Mouse (Mus musculus) forebrain, embryonic 16.5 days (tissue): ENCODE measurements around the gene Gpc6. TPM values are rescaled to one million over a fixed set of nuclear protein-coding genes. Genes with fewer than 3 reads are reported as not detected.

Experiments used
- ATAC-seq: fragments of 200-750 bp; cut with Nextera tagmentation; 2 replicates; pipeline ENCODE4 v1.8.0; 2017; ENCODE audit warnings: mild to moderate bottlenecking, moderate library complexity
- H3K27ac ChIP-seq: fragments of 300-500 bp; sonication (generic); 2 replicates; pipeline ENCODE4 v1.5.1; 2014; ENCODE audit warnings: low read length, control low read depth
- H3K27me3 ChIP-seq: fragments of 300-500 bp; sonication (generic); replicated peaks from 2 replicates; pipeline ENCODE4 v1.6.1; 2014; ENCODE audit warnings: low read length; ENCODE audit not compliant: control insufficient read depth, insufficient read depth
- H3K36me3 ChIP-seq: fragments of 300-500 bp; sonication (generic); 2 replicates; pipeline ENCODE4 v1.6.1; 2014; ENCODE audit not compliant: control insufficient read depth, insufficient read depth
- H3K4me1 ChIP-seq: fragments of 300-500 bp; sonication (generic); replicated peaks from 2 replicates; pipeline ENCODE4 v1.6.1; 2014; ENCODE audit warnings: low read length; ENCODE audit not compliant: control insufficient read depth, insufficient read depth
- H3K4me2 ChIP-seq: fragments of 300-500 bp; sonication (generic); 2 replicates; pipeline ENCODE4 v1.6.1; 2014; ENCODE audit warnings: mild to moderate bottlenecking, low read length, control low read depth
- H3K4me3 ChIP-seq: fragments of 300-500 bp; sonication (generic); replicated peaks from 2 replicates; pipeline ENCODE4 v1.5.1; 2014; ENCODE audit warnings: mild to moderate bottlenecking, low read length, control low read depth
- H3K9ac ChIP-seq: fragments of 300-500 bp; sonication (generic); replicated peaks from 2 replicates; pipeline ENCODE4 v1.6.1; 2014; ENCODE audit warnings: low read depth, low read length, control low read depth
- H3K9me3 ChIP-seq: fragments of 300-500 bp; sonication (generic); 2 replicates; pipeline ENCODE4 v1.6.1; 2016; ENCODE audit warnings: low read length; ENCODE audit not compliant: control insufficient read depth
- WGBS: fragments of 180-500 bp; shearing (Covaris S2); extraction: QIAGEN DNeasy Blood & Tissue Kit; methylation state at CpG from one replicate; pipeline ENCODE4 v1.1.7; 2014; 5-methylcytosine and 5-hydroxymethylcytosine counted together
- polyA plus RNA-seq: library from polyadenylated mRNA; unstranded; fragments of >200 nt; fragmentation: Nextera tagmentation; extraction: Ambion mirVana; gene quantifications from 2 replicates; pipeline ENCODE4 v1.2.1, GENCODE M21; 2015

The Gpc6 gene
- polyA plus RNA-seq, 1 experiment from 2014 or later: 18.2 TPM

DNA sequence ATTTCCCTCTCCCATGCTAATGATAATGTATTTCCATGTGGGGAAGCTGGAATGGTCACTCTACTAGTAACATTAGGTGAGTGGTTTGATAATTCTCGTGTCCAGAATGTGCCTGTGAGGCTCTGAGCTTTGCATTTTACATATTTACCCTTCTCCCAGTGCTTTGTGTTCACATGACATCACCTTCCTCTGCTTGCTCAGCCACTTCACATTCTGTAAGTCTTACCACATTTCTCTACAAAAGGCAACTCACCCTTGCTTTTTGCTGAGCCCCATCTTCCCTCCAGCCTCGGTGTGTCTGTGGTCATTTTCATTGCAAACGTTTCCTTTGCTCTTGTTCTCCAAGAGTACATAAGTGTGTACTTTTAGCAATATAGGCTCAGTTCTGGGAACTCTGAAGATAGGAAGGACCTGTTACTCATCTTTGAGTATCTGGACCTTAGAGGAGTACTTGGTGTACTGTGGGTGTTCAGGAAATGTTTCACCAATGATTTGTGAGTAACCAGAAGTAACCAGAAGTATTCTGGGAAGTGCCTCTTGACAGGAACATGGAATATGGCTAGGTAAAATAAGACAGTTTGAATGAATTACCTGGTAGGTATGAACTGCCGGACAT, 145.5 kb downstream of the Gpc6 start:
- Histone ChIP-seq H3K27me3 (no peaks in the 10 kb centered on the region), H3K9ac (no peak overlapping the region), H3K4me2 (no peak overlapping the region), H3K4me1 (no peaks in the 10 kb centered on the region), H3K9me3 (no peaks in the 10 kb centered on the region), H3K27ac (no peak overlapping the region), H3K36me3 (no peaks in the 10 kb centered on the region), H3K4me3 (no peak overlapping the region)
- no peak for ATAC-seq
- 89% methylated on average over 4 of the region's 4 CpGs for WGBS

DNA sequence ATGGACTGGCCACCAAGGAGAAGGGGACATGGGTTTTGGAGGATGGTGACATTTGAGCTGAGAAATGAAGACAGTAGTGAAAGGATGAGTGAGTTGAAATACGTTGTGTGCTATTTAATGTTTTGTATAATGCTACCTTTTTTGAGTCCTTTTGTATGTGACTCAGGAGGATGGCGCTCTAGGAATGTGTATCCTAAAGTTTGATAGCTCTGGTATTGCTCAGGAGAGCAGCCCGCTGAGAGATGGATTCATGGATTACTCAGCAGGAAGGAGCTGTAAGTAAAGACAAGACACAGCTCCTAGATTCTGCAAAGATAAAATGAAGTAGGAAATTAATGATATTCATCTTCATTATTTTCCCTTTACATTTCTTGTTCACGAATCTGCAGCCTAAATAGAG, 168.5 kb downstream of the Gpc6 start:
- Histone ChIP-seq H3K4me3 (no peak overlapping the region), H3K9ac (no peak overlapping the region), H3K27ac (no peak overlapping the region), H3K4me2 (no peak overlapping the region), H3K4me1 (no peaks in the 10 kb centered on the region), H3K27me3 (no peaks in the 10 kb centered on the region), H3K9me3 (no peaks in the 10 kb centered on the region), H3K36me3 (no peaks in the 10 kb centered on the region)
- ATAC-seq: no peak
- WGBS: 91% methylated on average over 4 of the region's 4 CpGs

DNA sequence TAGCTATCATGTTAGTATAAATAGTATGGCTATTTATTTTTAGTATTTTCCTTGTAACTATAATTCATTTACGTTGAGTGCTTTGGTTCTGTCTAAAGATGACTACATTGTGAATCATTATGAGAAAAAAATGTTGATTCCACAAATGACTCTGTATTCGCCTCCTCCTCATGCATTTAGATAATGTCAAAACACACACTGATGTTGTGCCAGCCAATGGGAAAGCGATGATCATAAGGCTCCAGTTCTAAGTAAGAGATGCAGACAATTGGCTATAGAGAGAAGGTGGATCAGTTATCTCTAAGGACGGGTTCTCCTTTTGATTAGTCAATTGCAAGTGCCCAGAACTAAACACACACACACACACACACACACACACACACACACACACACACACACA, 181.8 kb downstream of the Gpc6 start:
- no peak overlapping the region for H3K4me3 ChIP-seq
- no peak overlapping the region for H3K4me2 ChIP-seq
- no peak overlapping the region for H3K27ac ChIP-seq
- 82% methylated on average over 4 of the region's 4 CpGs for WGBS
- no peaks in the 10 kb centered on the region for H3K36me3 ChIP-seq
- H3K27me3 ChIP-seq: no peaks in the 10 kb centered on the region
- H3K9me3 ChIP-seq: no peaks in the 10 kb centered on the region
- ATAC-seq: no peak
- no peaks in the 10 kb centered on the region for H3K4me1 ChIP-seq
- no peak overlapping the region for H3K9ac ChIP-seq

DNA sequence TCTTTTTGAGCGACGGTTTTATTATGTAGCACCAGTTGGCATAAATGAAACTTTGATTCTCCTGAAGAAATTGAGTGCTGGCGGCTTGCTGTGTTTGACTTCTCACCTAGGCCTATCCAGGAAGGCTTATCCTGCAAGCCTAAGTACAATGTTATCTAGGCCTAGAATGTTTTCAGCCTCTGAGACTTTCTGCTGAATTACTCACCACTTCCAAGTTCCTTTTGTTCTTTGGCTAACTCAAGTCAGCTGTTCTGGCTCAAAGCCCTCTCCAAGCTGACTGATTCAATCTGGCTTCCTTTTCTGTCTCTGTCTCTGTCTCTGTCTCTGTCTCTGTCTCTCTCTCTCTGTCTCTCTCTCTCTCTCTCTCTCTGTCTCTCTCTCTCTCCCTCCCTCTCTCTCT, 188.0 kb downstream of the Gpc6 start:
- Histone ChIP-seq H3K27me3 (no peaks in the 10 kb centered on the region), H3K27ac (no peak overlapping the region), H3K4me3 (no peak overlapping the region), H3K9me3 (no peaks in the 10 kb centered on the region), H3K9ac (no peak overlapping the region), H3K36me3 (no peaks in the 10 kb centered on the region), H3K4me2 (no peak overlapping the region), H3K4me1 (no peaks in the 10 kb centered on the region)
- no peak for ATAC-seq
- 92% methylated on average over 3 of the region's 3 CpGs for WGBS

DNA sequence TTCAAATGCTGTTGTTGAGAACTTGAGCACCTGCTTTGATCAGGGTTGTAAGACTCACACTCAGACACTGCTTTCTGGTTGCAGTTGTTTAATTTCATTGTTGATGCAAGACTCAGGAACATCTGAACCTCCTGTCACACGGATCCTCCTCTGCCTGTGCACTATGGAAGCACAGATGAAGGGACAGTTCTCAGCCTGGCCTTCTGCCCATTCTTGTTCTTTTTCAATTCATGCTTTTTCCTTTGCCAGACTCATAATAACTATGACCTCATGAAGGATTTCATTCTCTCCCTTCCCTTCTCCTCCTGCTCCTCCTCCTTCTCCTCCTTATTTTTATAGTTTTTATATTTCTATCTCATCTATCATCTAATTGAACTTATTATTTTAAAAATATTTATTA, 196.9 kb downstream of the Gpc6 start:
- WGBS: 25% methylated on average over 1 of the region's 1 CpGs
- Histone ChIP-seq H3K27ac (no peak overlapping the region), H3K4me2 (no peak overlapping the region), H3K4me1 (no peaks in the 10 kb centered on the region), H3K27me3 (no peaks in the 10 kb centered on the region), H3K9ac (no peak overlapping the region), H3K9me3 (no peaks in the 10 kb centered on the region), H3K4me3 (no peak overlapping the region), H3K36me3 (no peaks in the 10 kb centered on the region)
- ATAC-seq: no peak

DNA sequence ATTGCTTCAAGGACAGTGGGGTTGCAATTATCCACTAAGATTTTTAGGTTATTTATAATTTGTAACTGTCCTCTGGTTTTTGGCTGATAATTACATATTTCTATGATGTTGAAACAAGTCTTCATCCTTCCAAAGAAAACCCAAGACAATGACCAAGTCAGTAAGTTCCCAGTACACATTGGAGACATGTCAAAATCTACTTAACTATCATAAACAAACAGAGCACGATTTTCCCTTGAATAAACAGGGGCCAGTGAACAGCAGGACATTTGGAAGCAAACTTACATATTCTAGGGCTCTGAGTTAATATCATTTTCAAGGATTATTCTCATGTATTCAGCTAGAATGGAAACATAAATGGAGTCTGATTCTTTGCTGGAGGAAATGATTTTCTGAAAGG, 205.2 kb downstream of the Gpc6 start:
- H3K4me3 ChIP-seq: no peak overlapping the region
- 74% methylated on average over 1 of the region's 1 CpGs for WGBS
- ATAC-seq: no peak

DNA sequence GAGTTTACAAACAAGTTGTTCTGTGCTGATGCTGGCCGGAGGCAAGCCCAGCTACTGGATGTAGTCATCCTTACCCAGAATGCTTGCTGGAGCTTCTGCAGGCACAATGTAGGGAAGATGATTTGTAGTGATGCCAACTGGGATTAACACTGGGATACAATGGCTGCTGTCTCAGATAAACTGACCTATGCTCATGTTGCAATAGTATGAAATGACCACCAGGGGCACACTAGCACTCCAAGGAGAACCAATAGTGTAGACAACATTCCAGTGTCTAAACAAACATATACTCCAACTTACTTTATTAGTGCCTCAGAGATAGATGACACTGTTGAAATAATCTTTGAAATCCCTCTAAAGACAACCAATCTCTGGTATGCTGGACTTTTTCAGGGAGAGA, 206.2 kb downstream of the Gpc6 start:
- Histone ChIP-seq H3K9me3 (no peaks in the 10 kb centered on the region), H3K4me3 (no peak overlapping the region), H3K4me1 (no peaks in the 10 kb centered on the region), H3K27ac (no peak overlapping the region), H3K27me3 (no peaks in the 10 kb centered on the region), H3K9ac (no peak overlapping the region), H3K4me2 (no peak overlapping the region), H3K36me3 (no peaks in the 10 kb centered on the region)
- ATAC-seq: no peak
- WGBS: 97% methylated on average over 1 of the region's 1 CpGs

More for the DNA sequence above, 205.2 kb downstream of the Gpc6 start:
- no peak overlapping the region for H3K27ac ChIP-seq
- no peak overlapping the region for H3K4me2 ChIP-seq
- H3K4me1 ChIP-seq: no peaks in the 10 kb centered on the region
- no peaks in the 10 kb centered on the region for H3K27me3 ChIP-seq
- H3K36me3 ChIP-seq: no peaks in the 10 kb centered on the region
- no peaks in the 10 kb centered on the region for H3K9me3 ChIP-seq
- H3K9ac ChIP-seq: no peak overlapping the region

DNA sequence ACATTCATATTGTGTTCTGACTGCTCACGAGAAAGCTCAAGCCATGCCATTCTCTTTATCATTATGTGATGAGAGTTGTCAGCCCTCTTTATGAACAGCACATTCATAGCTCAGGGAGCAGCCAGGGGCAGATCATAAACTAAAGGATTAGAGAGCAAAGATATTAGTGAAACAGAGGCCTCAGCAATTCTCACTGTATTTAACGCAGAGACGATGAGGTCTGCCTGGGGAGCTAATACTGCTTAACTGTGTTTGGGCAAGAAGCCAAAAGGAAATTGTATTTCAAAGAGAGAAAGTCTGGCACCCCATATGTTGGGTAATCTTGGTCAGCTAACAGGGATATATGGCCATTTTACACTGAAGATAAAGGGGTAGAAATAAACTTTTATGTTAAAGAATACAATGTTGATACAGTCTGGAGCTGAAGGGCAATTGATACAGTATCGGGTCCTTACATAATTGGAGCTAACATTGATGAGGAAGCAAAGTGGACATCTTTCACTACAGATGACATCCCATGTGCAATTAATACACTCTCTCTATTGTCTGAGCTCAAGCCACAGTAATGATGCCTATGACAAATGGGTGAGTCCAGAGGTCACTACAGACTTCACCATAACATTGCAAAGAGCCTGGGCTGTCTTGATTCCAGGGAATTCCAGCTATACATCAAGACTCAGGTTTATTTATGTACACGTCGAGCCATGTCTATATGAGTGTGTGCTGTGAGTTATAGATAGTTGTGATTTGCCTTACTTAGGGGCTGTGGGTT, 216.1 kb downstream of the Gpc6 start:
- 50% methylated on average over 6 of the region's 6 CpGs for WGBS
- no peak overlapping the region for H3K27ac ChIP-seq

DNA sequence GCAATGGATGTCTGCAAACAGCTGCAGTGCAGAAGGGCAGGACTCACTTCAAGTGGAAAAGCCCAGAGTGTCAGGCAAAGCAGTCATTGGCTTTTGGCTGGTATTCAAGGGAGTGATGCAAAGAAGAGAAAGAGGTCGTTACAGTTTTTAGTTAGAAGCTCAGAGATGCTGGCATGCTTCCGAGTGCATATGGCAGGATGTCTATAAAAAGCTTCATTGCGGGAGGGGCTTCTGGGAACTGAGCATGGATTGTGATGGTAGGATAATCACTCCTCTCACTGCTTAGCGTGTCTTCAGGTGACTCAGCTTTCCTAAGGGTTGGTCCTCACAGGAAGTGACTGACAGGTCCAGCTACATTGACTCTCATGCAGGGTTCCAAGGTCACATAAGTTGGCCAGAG, 221.0 kb downstream of the Gpc6 start:
- H3K4me3 ChIP-seq: no peak overlapping the region
- no peak overlapping the region for H3K9ac ChIP-seq
- peak; percentile 65 for ATAC-seq
- peaks cover 12% of the 10 kb centered on the region for H3K4me1 ChIP-seq
- no peak overlapping the region for H3K4me2 ChIP-seq
- H3K27me3 ChIP-seq: no peaks in the 10 kb centered on the region
- 42% methylated on average over 4 of the region's 4 CpGs for WGBS
- H3K36me3 ChIP-seq: no peaks in the 10 kb centered on the region
- no peaks in the 10 kb centered on the region for H3K9me3 ChIP-seq
- H3K27ac ChIP-seq: 0 out of 2 replicates have a peak overlapping the region, but pooled peaks have one; percentile 34

More for the DNA sequence above, 216.1 kb downstream of the Gpc6 start:
- no peak overlapping the region for H3K4me2 ChIP-seq
- ATAC-seq: peak; percentile 84
- no peaks in the 10 kb centered on the region for H3K27me3 ChIP-seq
- H3K9me3 ChIP-seq: no peaks in the 10 kb centered on the region
- H3K36me3 ChIP-seq: no peaks in the 10 kb centered on the region
- H3K4me3 ChIP-seq: no peak overlapping the region
- H3K9ac ChIP-seq: no peak overlapping the region
- H3K4me1 ChIP-seq: peaks cover 11% of the 10 kb centered on the region
